Mouse (Mus musculus): ENCODE results near the gene Pes1. TPM values are rescaled to one million over a fixed set of nuclear protein-coding genes. Genes with fewer than 3 reads are reported as not detected.
A peak's percentile ranks its signal among the peaks of the same experiment; 100 is the strongest.
"Not testable (repeated sequence)": the region's sequence is repeated elsewhere in the genome, so short reads cannot be mapped to it uniquely, and the experiment has no call there.

Pes1 gene
- polyA plus RNA-seq, 1 experiment from 2014 or later, result 80.1 TPM

DNA sequence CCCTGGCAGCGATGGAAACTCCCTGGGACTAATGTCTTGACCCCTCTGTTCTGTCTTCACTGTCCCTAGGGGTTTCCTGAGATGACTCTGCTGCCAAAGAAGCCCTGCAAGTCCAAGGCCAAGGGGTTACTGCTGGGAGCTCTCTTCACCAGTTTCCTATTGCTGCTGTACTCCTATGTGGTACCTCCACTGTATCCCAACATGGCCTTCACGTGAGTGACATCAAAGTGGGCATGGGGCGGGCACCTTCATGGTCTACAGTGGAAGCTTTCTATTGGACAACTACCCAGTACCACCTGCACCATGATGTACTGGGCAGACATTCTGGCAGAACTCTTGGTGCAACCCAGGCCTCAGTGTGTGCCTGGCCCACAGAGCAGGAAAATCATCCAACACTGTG, 33.1 kb downstream of the Pes1 start:
- no peaks in the 10 kb centered on the region for H3K36me3 ChIP-seq
- H3K4me3 ChIP-seq, result no peak overlapping the region
- peaks cover 10% of the 10 kb centered on the region for H3K4me1 ChIP-seq
- WGBS, result 87% methylated on average over 3 of the region's 3 CpGs
- peak; percentile 53 for DNase-seq (ENCODE audit: low spot score)
- no peaks in the 10 kb centered on the region for H3K9me3 ChIP-seq
- no peak overlapping the region for H3K27ac ChIP-seq
- H3K27me3 ChIP-seq (ENCODE audit: insufficient read depth, poor library complexity, severe bottlenecking), result peaks cover 51% of the 10 kb centered on the region

DNA sequence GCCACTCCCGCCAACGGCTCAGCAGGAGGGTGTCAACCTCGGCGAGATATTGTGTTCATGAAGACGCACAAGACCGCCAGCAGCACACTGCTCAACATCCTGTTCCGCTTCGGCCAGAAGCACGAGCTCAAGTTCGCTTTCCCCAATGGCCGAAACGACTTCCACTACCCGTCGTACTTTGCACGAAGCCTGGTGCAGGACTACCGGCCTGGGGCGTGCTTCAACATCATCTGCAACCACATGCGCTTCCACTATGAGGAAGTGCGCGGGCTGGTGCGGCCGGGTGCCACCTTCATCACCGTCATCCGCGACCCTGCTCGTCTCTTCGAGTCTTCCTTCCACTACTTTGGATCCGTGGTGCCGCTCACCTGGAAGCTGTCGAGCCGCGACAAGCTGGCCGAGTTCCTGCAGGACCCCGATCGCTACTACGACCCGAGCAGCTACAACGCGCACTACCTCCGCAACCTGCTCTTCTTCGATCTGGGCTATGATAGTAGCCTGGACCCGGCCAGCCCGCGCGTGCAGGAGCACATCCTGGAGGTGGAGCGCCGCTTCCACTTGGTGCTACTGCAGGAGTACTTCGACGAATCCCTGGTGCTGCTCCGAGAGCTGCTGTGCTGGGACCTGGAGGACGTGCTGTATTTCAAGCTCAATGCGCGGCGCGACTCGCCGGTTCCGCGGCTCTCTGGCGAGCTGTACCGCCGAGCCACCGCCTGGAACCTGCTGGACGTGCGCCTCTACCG, 34.4 kb downstream of the Pes1 start:
- Histone ChIP-seq H3K27me3 (ENCODE audit: insufficient read depth, poor library complexity, severe bottlenecking) (peaks cover 46% of the 10 kb centered on the region), H3K4me1 (peaks cover 10% of the 10 kb centered on the region), H3K4me3 (peak overlapping the region; percentile 53), H3K27ac (no peak overlapping the region), H3K9me3 (no peaks in the 10 kb centered on the region), H3K36me3 (no peaks in the 10 kb centered on the region)
- DNase-seq (ENCODE audit: low spot score), result peak; percentile 74
- WGBS, result 4% methylated on average over 66 of the region's 66 CpGs

DNA sequence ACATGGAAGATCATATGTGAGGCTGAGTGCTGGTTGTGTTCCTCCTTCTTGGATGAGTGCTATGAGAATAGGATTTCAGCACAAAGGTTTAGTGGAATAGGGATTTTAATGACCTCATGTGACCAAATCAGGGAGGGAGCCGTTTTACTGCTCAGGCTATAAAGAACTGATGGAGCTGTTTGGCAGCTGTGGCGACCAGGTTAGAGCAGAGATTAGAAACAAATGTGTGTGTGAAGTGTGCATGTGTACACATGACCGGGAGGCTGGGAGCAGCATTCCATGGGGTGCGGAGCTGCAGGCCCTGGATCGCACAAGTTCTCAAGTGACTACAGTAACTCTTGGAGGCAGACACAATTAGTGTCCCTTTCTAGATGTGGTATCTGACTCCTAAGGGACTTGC, 35.8 kb downstream of the Pes1 start:
- peaks cover 46% of the 10 kb centered on the region for H3K27me3 ChIP-seq (ENCODE audit: insufficient read depth, poor library complexity, severe bottlenecking)
- 75% methylated on average over 5 of the region's 5 CpGs for WGBS

DNA sequence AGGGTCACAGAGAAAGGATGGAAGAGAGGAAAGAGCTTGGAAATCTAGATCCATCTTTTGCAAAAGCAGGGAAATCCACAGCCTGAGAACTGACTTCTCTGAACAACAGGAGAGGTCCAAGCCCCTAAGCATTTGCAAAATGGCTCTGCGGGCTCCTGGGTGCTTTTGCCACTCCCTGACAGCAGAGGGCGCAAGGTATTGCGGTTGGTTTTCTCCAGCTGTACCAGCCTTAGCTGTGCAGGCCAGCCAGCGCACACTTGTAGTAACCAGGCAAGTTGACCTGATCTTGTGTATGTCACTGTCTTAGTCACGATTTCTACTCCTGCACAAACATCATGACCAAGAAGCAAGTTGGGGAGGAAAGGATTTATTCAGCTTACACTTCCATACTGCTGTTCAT, 37.8 kb downstream of the Pes1 start:
- 10% methylated on average over 5 of the region's 5 CpGs for WGBS
- no peaks in the 10 kb centered on the region for H3K9me3 ChIP-seq
- H3K36me3 ChIP-seq, result no peaks in the 10 kb centered on the region

More for the DNA sequence above, 35.8 kb downstream of the Pes1 start:
- Histone ChIP-seq H3K27ac (no peak overlapping the region), H3K9me3 (no peaks in the 10 kb centered on the region), H3K4me1 (peaks cover 10% of the 10 kb centered on the region), H3K36me3 (no peaks in the 10 kb centered on the region), H3K4me3 (no peak overlapping the region)
- DNase-seq (ENCODE audit: low spot score), result peak; percentile 69

DNA sequence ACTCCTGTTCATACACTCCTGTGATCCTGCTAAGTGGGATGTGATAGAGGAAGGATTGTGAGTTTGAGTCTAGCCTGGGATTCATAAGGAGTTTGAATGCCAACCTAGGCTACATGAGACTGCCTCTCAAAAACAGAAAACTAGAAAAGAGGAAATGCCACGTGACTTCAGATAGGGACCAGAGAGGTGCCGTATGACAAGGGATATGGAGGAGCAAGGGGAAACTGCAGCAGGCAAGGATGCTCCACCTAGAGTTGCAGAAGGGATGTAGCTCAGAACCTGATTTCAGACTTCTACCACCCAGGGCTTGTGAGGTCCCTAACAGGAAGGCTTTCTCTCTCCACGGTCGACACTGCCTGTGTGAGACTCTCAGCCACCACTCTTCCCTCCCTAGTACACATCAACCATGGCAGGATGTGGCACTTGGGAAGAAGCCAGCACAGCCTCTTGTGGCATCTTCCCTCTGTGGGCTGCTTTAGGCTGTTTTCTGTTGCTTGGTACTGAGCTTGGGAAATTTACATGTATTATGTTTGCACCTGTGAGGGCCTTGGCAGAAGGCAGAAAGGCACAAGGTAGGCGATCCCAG, 41.5 kb downstream of the Pes1 start:
- peak; percentile 66 for DNase-seq (ENCODE audit: low spot score)
- Histone ChIP-seq H3K4me3 (no peak overlapping the region), H3K27ac (no peak overlapping the region), H3K36me3 (no peaks in the 10 kb centered on the region), H3K4me1 (0 out of 2 replicates have a peak, but pooled peaks cover 5% of the 10 kb centered on the region), H3K27me3 (ENCODE audit: insufficient read depth, poor library complexity, severe bottlenecking) (peaks cover 6% of the 10 kb centered on the region; the same call in 1 of the 2 replicates), H3K9me3 (no peaks in the 10 kb centered on the region)
- WGBS, result 44% methylated on average over 5 of the region's 5 CpGs

More for the DNA sequence above, 37.8 kb downstream of the Pes1 start:
- Histone ChIP-seq H3K27ac (no peak overlapping the region), H3K4me3 (no peak overlapping the region), H3K27me3 (ENCODE audit: insufficient read depth, poor library complexity, severe bottlenecking) (peaks cover 43% of the 10 kb centered on the region), H3K4me1 (peaks cover 10% of the 10 kb centered on the region)
- DNase-seq (ENCODE audit: low spot score), result peak; percentile 85

DNA sequence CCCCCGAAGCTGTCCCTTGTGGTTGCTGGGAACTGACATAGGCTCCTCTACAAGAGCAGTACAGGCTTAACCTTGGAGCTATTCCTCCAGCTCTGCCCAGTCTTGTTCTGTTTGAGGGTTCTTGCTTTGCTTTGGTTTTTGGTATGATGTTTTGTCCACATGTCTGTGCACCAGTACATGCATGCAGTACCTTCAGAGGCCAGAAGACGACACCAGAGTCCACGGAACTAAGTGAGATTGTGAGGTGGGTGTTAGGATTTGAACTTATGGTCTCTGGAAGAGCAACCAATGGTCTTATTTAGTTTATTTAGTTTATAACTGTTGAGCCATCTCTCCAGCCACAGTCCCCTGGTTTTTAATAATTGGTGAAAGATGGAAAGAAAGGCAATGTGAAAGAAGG, 42.7 kb downstream of the Pes1 start:
- H3K9me3 ChIP-seq, result no peaks in the 10 kb centered on the region
- H3K27ac ChIP-seq, result no peak overlapping the region
- peak; percentile 11 for DNase-seq (ENCODE audit: low spot score)
- H3K36me3 ChIP-seq, result no peaks in the 10 kb centered on the region
- 73% methylated on average over 3 of the region's 3 CpGs for WGBS
- no peak overlapping the region for H3K4me3 ChIP-seq
- 0 out of 2 replicates have a peak, but pooled peaks cover 5% of the 10 kb centered on the region for H3K4me1 ChIP-seq
- H3K27me3 ChIP-seq (ENCODE audit: insufficient read depth, poor library complexity, severe bottlenecking), result no peaks in the 10 kb centered on the region

DNA sequence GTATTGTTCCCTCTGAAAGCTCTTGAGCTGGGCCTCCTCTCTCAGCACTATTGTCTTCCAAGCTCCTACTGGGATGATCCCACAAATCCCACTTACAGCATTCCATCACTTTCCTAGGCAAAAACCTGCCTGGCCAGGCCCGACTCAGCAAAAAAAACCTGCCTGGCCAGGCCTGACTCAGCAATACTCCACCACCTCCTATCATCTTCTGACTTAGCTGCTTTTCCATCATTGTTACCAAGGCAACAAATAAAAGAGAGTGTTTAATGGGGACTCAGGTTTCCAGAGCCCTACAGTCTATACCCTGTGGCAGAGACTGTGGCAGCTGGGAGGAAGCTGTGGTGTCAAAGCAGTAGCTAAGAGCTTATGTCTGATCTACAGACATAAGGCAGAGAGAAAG, 48.8 kb downstream of the Pes1 start:
- peak; percentile 54 for DNase-seq (ENCODE audit: low spot score)
- Histone ChIP-seq H3K4me3 (no peak overlapping the region), H3K27me3 (ENCODE audit: insufficient read depth, poor library complexity, severe bottlenecking) (no peaks in the 10 kb centered on the region), H3K9me3 (peaks cover 3% of the 10 kb centered on the region; the same call in 1 of the 2 replicates), H3K4me1 (no peaks in the 10 kb centered on the region), H3K36me3 (no peaks in the 10 kb centered on the region), H3K27ac (no peak overlapping the region)
- WGBS, result 71% methylated on average over 1 of the region's 1 CpGs

DNA sequence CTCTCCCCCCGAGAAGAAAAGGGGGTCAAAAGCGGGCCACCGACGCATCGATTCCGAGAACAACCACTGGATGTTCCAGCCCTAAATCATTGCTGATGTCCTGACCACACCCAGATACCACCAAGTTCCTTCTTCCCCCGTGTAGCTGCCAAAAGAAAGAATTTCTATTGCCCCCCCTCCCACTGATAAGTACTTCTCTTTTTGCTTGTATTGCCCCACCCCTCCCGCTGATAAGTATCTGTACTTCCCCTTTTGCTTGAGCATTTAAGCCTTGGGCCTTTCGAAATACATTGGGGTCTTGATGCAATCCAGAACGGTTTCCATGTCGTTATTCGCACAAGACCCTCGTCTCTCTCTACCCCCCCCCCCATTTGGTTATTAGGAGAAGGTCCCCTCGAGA, 52.0 kb downstream of the Pes1 start:
- not testable (repeated sequence) for H3K4me1 ChIP-seq; H3K27me3 ChIP-seq (ENCODE audit: insufficient read depth, poor library complexity, severe bottlenecking); H3K9me3 ChIP-seq; H3K4me3 ChIP-seq; H3K27ac ChIP-seq; H3K36me3 ChIP-seq
- WGBS, result 78% methylated on average over 14 of the region's 14 CpGs
- peak; percentile 36 for DNase-seq (ENCODE audit: low spot score)

DNA sequence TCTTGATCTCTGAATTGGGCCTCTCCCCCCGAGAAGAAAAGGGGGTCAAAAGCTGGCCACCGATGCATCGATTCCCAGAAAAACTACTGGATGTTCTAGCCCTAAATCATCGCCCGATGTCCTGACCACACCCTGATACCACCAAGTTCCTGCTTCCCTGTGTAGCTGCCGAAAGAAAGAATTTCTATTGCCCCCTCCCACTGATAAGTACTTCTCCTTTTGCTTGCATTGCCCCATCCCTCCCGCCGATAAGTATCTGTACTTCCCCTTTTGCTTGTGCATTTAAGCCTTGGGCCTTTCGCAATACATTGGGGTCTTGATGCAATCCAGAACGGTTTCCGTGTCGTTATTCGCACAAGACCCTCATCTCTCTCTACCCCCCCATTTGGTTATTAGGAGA, 58.3 kb downstream of the Pes1 start:
- DNase-seq (ENCODE audit: low spot score), result peak; percentile 45
- not testable (repeated sequence) for H3K4me3 ChIP-seq
- 83% methylated on average over 13 of the region's 13 CpGs for WGBS

DNA sequence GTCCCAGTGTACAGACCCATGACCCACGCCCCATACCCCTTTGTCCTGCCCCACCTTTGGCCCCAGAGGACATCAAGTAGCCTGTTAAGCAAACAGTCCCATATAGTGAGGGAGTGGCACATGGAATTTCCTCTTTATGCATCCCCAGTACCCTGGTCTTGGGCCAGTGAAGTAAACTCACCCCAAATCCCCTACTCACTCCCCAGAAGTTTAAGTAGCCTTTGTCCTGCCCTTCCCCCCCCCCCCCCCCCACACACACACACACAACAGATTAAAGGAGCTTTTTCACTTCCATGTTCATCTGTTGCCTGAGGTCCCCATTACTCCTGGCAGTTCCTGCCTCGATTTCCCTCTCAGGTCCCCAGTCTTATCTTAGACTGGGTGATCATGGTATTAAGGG, 59.5 kb downstream of the Pes1 start:
- peak; percentile 56 for DNase-seq (ENCODE audit: low spot score)
- Histone ChIP-seq H3K27ac (no peak overlapping the region), H3K9me3 (no peaks in the 10 kb centered on the region), H3K4me1 (no peaks in the 10 kb centered on the region), H3K4me3 (no peak overlapping the region), H3K27me3 (ENCODE audit: insufficient read depth, poor library complexity, severe bottlenecking) (no peaks in the 10 kb centered on the region), H3K36me3 (no peaks in the 10 kb centered on the region)
- 61% methylated on average over 2 of the region's 2 CpGs for WGBS

More for the DNA sequence above, 58.3 kb downstream of the Pes1 start:
- not testable (repeated sequence) for H3K9me3 ChIP-seq; H3K27ac ChIP-seq; H3K36me3 ChIP-seq; H3K27me3 ChIP-seq (ENCODE audit: insufficient read depth, poor library complexity, severe bottlenecking); H3K4me1 ChIP-seq

DNA sequence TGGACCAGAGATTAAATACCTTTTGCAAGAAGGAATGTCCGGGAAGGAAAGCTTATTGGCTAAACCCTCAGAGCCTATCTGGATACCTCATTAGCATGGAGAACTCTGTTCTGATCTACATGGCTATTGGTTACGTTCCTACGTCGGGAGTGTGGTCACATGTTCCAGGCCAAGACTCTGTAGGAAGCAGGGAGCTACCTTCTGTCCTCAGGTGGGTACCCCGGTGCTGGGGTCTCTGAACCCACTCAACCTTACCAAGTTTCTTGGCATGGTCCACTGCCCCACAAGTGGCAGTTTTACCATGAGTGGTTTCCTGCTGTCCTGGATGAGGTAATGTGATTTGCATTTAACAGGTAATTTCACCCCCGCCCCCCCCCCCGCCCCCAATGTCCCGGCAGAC, 63.3 kb downstream of the Pes1 start:
- Histone ChIP-seq H3K27me3 (ENCODE audit: insufficient read depth, poor library complexity, severe bottlenecking) (peaks cover 14% of the 10 kb centered on the region), H3K36me3 (no peaks in the 10 kb centered on the region), H3K9me3 (no peaks in the 10 kb centered on the region), H3K4me3 (no peak overlapping the region), H3K4me1 (peaks cover 10% of the 10 kb centered on the region), H3K27ac (no peak overlapping the region)
- 68% methylated on average over 8 of the region's 8 CpGs for WGBS
- peak; percentile 62 for DNase-seq (ENCODE audit: low spot score)

DNA sequence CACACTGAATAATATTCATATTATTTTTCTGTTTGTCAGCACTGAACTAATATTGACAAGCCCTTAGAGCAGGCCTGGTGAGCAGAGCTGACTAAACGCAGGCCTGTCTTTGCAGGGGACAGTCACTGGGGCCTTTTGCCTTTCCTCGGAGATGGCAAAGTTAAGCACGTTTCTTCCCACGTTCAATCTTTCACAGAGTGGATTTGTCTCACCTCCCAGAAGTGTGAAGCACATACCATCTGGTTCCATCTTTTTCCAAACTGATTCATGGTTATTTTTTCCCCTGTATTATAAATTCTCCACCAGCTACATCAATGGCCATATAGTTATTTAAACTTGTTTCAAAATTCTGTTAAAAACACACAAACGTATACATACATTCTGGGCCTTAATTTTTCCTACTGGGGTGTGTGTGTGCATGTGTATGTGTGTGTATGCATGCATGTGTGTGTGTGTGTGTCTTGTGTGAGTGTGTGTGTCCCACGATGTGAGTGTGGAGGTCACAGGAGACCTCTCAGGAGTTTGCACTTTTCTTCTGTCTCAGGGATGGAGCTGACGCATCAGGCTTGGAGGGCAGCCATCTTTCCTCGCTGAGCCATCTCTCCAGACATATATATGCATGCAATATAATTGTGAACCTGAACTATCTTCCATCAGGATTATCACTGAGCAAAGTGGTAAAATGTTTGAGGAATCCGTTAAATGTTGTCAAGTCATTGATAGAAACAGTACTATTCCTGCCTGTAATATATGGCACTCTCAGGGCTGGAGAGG, 64.0 kb downstream of the Pes1 start:
- Histone ChIP-seq H3K27ac (no peak overlapping the region), H3K9me3 (no peaks in the 10 kb centered on the region), H3K36me3 (no peaks in the 10 kb centered on the region), H3K4me1 (peaks cover 11% of the 10 kb centered on the region), H3K27me3 (ENCODE audit: insufficient read depth, poor library complexity, severe bottlenecking) (peaks cover 20% of the 10 kb centered on the region), H3K4me3 (no peak overlapping the region)
- DNase-seq (ENCODE audit: low spot score), result peak; percentile 43
- WGBS, result 66% methylated on average over 9 of the region's 9 CpGs

DNA sequence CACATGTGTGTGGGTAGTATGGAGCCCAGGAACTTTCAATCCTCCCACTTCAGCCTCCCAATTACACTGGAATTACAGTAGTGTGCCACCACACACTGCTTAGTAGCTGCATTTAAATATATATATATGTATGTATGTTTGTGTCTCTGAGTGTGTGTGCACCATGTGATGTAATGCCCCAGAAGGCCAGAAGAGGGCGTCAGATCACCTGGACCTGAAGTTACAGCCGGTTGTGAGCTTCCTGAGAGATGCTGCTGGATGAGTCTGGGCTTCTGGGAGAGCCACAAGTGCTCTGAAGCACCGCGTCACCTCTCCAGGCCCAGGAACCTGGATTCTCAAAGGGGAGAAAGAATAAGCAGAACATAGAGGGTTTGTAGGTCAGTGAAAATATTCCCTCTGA, 65.6 kb downstream of the Pes1 start:
- Histone ChIP-seq H3K9me3 (no peaks in the 10 kb centered on the region), H3K4me1 (peaks cover 11% of the 10 kb centered on the region), H3K27me3 (ENCODE audit: insufficient read depth, poor library complexity, severe bottlenecking) (peaks cover 20% of the 10 kb centered on the region), H3K36me3 (no peaks in the 10 kb centered on the region), H3K4me3 (no peak overlapping the region), H3K27ac (no peak overlapping the region)
- peak; percentile 41 for DNase-seq (ENCODE audit: low spot score)
- 73% methylated on average over 4 of the region's 4 CpGs for WGBS
